Mouse (Mus musculus) layer of hippocampus, adult 9-10 months (tissue): Measurements from ENCODE around the gene Gm21119.
"Not testable (repeated sequence)": the region's sequence is repeated elsewhere in the genome, so short reads cannot be mapped to it uniquely, and the experiment has no call there.

Experiments used
- DNase-seq: peaks from one replicate; pipeline ENCODE4 v3.0.0; 2022; ENCODE audit warnings: low spot score

Gm21119 gene

GRCm38 (mm10) chr8:20678418-20678817 lies 63.7 kb downstream of the Gm21119 start:
- DNase-seq = not testable (repeated sequence)
